Mouse (Mus musculus): ENCODE results near the gene Eif4ebp2.

Gene Eif4ebp2

DNA sequence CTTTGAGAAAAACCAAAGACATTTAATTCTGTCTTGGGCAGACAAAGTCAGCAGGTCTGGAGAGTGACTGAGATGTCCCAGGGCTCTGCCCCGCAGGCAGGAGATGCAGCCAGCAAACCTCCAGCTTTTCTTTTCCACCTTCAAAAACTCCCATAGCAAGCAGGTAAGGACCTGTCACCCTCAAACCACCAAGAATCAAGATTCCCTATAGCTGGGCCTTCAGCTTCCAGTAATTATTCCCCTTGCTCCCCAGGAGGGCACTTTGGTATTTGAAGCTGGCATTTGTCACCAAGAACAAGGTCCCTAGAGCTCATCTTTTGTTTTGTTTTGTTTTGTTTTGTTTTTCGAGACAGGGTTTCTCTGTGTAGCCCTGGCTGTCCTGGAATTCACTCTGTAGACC is 35.4 kb downstream of the Eif4ebp2 start:
- no peak for DNase-seq

DNA sequence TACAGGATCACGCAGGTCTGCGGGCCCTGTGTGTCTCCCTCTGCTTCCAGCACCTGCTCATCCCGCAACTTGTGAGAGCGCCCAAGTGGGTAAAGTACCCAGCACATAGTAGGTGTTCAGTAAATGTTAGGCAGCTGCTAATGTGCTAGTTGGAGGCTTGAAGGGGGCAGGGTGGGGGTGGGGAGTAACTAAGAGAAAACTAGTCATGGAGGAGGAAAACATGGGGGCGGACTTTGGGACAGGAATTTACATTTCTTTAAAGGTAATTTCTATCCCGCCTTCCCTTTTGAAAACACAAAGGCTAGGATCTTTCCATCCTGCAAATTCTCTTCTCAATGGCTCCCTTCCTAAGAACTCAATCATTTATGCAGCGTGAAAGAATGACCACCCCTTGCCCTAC is 35.9 kb downstream of the Eif4ebp2 start:
- DNase-seq: no peak

DNA sequence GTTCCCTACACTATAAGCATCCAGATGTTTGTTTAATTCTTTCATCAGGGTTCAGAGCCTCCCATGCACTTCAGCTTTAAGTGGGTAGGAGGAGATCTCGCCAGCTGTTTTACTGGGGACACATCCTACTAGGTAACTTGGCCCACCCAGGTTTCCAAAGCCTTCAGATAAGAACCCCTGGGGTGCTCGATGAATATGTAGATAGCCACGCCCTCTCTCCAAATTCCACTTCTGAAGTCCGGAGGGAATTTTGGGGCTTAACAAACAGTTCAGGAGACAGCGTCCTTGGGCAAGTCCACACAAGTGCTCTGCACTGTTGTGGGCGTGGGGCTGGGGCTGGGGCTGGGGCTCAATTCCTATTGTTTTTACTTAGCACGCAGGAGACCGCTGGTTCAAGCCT is 36.6 kb downstream of the Eif4ebp2 start:
- DNase-seq: no peak

DNA sequence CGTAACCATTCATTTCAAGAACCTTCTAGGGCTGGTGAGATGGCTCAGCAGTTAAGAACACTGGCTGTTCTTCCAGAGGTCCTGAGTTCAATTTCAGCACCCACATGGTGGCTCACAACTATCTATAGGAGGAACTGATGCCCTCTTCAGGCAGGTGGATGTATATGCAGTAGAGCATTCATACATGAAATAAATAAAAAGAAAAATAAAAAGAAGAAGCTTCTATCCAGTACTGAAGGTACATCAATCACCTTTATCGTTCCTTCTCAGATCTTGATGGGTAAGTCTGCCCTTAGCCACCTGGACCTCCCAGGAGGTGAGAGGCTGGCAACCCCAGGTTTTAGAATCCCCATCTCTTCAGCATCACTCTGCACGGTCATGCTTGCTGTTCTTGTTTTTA is 37.2 kb downstream of the Eif4ebp2 start:
- DNase-seq: no peak

DNA sequence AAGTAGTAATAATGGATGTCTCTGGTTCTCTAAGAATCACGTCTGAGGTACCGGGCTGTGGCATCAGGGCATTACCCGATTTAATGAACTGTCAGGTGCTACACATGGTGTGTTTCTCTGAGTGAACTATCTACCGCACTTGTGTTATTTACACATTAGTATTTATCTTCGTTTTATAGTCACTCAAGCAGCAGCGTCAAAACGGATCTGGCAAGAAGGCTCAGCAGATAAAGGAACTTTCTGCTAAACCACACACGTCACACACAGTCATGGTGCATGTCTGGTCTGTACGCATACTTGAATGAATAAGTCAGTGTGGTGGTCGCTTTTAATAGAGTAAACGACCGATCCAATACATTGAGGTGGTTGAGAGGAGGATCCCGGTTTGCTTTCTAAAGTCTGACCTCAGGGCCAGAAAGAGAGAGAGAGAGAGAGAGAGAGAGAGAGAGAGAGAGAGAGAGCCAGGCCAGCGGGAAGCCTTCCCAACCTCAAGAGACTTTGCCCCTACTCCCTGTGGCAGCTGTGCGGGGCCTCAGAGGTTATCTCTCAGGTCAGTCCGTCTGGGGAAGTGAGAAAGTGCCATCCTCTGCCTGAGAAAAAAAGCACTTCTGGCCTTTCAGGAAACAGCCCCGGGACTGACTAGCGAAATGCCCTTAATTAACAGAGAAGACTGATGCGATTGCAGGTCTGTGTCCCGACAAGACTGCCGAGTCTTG is 39.4 kb downstream of the Eif4ebp2 start:
- no peak for DNase-seq

DNA sequence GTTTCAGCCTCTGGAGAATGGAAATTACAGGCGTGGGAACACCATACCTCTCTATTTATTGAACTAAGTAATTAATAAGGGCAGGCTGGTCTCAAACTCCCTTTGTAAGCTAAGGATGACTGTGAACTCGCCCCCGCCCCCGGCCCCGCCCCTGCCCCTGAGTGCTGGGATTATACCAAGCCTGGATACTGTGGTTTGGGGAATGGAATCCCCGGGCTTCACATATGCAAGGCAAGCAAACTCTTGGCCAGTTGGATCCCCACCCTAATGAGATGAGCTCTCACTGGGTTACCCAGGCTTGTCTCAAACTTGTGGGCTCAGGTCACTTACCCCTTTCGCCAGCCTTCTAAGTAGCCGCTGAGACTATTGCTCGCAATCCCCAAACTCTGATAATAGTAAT is 42.3 kb downstream of the Eif4ebp2 start:
- DNase-seq: no peak

DNA sequence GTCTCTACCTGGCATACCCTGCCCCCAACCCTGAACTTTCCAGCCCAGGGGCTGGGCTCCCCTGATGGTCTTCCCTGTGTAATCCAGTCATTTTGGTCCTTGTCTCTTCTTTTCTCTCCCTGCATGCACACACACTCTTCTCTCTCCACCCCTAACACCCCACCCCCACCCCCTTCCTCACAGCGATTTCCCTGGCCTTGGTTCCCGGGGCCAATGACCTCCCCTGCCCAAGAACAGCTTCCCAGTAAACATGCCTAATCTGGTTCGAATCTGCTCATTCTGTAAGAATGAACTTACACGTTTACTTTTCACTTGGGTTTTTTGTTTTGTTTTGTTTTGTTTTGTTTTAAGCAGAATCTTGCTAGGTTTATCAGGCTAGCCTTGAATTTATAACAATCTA is 42.7 kb downstream of the Eif4ebp2 start:
- no peak for DNase-seq

DNA sequence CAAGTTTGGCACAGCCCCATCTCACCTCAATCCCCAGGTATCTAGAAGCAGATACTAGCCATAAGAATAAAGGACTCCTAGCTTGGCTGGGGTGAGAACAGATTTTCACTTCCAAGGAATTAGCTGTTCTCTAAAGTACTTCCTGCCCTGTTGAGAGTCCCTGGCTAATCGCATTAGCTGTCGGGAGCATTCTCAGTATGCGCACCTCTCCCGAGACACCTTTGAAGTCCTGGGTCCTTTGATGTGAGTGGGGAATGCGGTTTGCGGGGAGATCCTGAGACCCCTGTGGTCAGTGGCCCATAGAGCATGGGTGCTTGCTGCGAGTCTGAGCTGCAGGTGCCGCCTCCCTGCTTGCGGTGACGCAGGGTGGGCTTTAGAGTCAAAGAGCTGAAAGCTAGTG is 46.5 kb downstream of the Eif4ebp2 start:
- DNase-seq: no peak

DNA sequence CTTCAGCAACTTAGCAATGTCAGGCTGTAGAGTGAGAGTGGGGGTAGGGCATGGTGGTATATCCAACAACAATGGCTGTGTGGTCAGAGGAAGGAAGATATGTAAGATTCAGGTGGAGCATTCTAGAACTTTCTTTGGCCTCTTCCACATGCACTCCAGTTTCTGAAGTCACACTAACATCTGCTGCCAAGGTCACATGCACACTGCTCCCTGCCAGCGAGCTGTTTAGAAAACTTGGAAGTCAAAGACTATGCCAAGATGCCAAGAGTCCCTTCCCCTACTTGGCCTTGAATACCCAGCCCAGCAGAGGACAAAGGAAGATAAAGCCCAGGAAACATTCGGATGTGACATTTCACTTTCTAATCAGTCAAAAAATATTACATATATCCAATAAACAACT is 49.5 kb downstream of the Eif4ebp2 start:
- DNase-seq: no peak

DNA sequence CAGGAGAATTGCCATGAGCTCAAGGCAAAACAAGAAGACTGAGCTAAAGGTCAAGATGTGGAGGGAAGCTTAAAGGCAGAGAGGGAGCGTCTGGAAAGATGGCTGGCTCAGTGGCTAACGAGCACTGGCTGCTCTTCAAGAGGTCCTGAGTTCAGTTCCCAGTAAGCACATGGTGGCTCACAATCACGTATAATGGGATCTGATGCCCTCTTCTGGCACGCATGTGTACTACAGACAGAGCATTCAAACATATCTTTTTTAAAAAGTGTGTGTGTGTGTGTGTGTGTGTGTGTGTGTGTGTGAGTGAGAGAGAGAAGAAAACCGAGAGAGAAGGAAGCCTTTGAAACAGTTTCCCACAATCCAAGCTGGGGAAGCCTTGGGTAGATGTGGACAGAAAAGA is 50.0 kb downstream of the Eif4ebp2 start:
- no peak for DNase-seq

DNA sequence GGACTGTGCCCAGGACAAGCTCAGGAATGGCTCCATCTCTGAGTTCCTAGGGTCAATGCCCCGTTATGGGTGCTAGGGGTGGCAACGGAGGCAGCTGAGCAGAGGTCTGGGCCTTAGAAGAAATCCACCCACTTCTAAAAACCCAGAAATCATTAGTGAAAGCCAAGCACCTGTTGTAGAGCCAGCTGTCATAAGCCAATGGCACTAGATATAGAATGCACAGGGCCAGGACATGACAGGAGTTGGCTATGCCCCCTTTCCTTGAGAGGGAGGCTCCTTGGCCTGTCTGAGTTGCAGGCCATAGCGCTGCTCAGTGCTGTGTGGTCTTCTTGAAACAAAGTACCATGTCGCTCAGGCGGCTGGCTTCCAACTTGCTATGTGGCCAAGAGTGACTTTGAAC is 52.1 kb downstream of the Eif4ebp2 start:
- DNase-seq: no peak

DNA sequence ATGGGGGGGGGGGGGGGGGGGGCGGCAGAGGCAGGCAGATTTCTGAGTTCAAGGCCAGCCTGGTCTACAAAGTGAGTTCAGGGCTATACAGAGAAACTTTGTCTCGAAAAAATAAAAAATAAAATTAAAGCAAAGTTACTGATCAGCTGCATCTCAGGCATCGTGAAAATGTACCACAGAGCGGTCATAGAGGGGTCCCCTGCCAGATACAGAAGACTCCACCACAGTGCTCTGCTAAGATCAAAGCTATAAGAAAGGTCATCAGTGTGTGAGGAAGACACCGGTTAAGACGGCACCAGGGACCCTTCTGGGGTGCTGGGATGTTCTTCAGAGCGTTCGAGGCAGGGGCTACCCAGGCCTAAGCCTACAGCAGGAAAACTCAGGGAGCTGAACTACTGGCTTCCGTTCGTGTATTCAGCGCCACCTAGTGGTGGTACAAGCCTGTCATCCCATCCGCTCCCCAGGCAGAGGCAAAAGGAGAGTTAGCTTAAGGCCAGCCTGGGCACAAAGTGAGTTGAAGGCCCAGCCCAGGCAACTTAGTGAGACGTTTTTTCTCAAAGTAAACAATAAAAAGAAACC is 53.2 kb downstream of the Eif4ebp2 start:
- DNase-seq: peak; percentile 33

DNA sequence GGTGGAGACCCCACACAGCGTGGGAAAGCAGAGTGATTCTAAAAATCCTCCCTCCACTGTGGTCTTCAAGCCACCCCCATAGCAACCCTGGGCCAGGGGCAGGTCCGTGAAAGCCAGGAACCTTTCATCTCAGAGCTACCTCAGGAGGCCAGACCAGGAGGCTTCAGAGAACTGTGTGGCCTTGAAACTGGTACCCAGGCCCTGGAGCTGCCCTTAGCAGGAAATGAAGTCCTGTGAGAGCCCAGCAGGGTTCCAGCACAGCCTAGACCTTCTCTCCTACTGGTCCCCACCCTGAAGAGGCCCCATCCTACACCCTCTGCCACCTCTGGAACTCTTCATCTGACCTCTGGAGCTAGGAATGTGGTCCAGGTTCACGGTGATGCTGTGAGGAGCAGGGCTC is 54.3 kb downstream of the Eif4ebp2 start:
- DNase-seq: no peak

DNA sequence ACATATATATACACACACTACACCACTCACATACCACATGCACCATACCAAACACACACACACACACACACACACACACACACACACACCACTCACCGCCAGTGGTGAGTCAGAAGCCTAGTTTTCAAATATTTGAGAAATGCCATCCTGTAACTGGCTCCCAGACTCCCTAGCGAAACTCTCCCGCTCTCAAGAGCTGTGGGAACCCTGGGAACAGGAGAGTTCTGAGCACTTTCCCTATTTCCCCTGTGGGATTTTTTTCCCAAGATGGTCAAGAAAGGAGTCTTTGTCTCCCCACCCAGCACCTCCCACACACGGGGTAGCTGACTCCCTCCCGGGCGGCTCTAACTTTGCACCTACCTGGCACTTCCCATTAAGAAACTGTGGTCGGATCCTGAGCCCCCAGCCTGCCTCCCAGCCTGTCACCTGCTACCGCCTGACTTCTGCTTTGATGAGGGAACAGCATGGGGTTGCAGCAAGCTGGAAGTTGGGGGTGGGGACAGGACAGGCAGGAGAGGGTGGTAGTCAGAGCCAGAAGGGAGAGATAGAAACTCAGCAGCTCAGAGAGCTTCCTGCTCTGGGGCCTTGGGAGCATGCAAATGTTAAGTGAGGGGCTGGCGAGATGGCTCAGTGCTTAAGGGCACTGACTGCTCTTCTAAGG is 57.9 kb downstream of the Eif4ebp2 start:
- no peak for DNase-seq

DNA sequence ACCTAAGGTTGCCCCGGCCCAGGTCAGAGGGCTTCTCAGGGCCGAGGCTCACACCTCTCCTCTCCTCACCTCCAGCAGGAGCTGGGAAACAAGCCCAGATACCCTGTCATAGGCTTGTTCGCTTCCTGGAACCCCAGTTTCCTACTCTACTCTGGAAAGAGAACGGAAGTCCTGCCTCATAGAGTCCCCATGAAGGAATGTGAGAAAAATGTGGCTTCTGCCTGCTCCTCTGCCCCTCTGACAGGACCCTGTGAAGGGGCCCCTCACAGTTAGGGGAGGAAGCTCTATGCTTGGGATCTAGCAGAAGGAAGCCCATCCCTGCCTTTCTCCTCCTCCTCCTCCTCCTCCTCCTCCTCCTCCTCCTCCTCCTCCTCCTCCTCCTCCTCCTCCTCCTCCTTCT is 59.9 kb downstream of the Eif4ebp2 start:
- no peak for DNase-seq

DNA sequence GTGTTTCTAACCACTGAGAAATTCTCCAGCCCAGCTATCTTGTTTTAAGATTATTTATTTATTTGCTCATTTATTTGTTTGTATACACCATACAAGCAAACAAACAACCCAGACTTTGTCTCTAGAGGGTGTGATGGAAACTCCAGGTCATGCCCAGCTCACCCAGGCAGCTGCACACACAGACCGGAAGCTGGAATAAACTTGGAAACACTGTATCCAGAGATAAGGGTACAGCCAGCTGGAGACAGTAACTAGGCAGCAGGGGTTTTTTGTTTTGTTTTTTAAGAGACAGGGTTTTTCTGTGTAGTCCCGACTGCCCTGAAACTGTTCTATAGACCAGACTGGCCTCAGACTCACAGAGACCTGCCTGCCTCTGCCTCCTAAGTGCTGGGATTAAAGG is 62.3 kb downstream of the Eif4ebp2 start:
- DNase-seq: no peak

DNA sequence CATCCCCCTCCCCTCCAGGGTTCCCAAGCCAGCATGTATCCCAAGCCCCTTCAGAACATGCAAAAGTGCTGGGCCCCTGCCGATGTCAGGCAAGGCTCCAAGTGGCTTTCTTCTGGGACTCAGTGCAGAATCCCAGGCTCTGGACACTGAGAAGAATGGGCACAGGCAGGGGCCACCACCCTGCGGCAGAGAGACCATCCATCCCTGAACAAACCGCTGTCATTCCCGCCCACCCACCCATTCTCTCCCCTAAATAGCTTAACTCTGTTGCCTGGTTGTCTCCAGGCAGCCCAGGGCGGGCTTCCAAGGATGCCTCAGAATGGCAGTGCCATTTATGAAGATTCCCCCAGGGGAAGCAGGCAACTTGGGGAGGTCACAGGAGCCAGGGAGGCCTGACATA is 63.4 kb downstream of the Eif4ebp2 start:
- DNase-seq: no peak

DNA sequence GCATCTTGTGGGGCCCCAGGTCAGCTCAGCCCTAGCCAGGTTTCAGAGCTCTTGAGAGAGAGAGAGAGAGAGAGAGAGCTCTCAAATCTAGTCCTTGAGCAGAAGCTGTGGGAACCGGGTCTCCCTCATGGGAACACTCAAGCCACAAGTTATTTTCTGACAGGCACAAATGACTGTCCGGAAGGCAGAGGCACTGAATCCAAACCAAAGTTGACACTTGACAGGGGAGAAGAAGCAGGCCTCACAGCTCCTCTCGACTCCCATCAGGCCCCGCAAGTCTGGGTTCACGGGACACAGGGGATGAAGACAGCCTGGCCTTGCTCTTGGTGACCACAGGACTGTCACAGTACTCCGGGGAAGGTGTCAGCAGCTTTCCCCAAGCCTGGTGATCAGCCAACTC is 66.2 kb downstream of the Eif4ebp2 start:
- DNase-seq: no peak

DNA sequence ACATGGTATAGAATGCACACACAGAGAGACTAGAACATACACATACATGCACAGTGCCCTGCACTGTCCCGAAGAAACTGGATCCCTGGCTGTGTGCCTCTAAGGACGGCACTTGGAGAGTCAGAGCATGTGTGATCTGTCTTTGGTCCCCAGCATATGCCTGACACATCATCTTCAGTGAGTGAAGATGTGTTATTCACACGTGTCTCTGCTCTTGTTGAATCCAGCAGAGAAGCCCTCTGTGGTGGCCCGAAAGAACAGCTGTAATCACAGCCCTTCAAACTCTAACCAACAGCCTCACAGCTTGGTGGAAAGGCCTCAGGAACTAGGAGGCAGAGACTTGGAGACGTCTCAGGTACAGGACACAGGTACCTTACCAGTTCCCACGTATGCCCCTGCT is 67.3 kb downstream of the Eif4ebp2 start:
- DNase-seq: no peak

DNA sequence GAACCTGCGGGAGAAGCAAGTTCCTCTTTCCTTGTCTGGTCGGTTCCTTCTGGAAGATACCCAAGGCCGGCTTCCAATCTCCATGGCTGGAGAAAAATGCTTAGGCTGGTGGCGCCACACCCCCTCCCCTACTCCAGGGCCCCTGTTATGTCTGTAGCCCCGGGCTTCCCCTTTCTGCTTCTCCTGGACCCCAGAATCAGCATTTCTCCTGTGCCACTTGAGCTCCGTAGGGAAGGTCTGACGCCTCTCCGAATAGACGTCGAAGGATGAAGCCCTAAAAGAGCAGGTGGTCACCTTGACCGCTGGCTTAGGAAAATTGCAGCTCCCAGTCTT is 68.8 kb downstream of the Eif4ebp2 start:
- no peak for DNase-seq

DNA sequence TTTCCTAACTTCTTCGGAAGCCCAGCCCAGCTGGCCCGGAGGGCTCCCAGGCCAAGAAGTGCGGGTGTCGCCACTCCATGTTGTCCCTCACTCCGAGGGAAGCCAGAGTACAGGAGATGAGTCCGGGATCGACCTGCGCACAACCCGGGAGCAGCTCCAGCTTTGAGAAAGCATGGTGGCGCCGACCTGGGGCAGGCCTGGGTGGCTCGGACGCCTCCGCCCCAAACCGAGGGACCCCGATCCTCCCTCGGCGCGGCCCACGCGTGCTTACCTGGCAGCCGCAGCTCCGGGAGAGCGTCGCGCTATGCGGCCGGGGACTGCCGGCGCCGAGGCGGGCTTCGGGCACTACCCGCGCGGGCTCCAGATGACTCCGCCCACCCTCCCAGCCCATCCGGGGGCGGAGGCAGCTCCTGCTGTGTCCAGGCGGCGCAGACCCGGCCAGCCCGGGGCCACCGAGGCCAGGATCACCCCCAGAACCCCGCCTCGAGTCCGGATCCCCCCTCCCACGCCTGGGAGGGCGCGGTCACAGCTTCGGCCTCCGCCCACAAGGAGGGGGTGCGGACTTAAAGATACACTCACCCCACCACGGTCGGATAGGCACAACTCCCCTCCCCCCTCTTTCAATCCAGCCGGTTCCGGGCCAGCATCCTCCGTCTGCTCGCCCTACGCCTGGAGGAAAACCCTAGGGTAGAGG is 69.3 kb downstream of the Eif4ebp2 start, which contains the start of gene Pald1:
TSS of gene Pald1 (minus strand) at position 510 of the 694 bp plus-strand sequence.
- DNase-seq: peak; percentile 69

DNA sequence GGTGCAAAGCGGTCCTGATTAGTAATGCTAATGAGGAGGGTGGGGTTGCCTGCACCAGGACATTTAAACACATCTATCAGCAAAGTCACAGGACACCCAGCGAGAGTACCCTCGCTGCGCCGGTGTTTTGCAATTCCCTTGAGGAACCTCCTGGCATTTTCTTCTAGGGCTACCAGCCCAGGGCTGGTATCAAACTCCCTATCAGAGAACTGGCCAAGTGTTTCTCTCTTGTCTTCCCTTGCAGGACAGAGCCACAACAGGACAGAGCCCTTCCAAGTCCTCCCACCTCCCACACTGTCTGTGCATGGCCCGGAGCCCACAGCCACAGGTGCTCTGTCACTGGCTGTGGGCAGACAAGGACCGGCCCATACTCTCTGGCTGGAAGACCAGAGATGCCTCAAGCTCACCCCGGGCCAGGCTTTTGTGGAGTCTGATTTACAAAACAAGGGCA is 70.2 kb downstream of the Eif4ebp2 start:
- DNase-seq: peak; percentile 30

DNA sequence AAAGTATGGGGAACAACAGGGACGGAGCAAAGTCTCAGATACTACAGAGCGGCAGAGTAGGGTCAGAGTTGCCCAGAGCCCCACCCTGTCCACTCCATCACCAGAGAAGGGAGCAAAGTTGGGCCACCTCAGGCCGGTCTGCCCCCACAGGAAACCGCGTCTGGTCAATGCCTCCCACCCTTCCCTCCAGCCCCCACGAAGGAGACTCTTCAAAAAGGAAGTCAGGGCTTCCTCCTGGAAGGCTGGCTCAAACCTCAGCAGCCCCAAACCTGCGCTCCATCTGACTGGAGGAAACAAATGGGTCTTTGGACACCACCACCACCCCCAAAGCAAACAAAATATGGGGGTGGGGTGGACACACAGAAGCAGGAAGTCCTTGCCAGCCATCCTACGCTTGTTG is 70.6 kb downstream of the Eif4ebp2 start:
- DNase-seq: peak; percentile 13

DNA sequence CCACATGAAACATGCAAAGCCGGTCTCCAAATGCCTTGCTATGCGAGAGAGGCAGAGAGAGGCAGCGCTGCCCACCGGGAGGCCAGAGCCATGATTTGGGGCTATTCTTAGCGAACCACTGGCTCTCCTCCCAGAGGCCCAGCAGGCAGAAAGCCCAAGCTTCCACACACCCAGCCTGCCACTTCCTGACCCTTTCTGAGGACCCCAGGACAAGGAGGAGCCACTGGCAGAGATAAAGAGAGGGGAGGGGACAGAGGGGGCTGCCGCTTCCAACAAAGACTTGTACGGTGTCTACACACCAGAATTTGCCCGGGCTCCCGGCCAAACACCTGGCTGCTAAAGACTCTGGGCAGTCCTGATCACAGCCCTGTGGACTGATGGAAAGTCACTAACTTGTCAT is 72.3 kb downstream of the Eif4ebp2 start:
- DNase-seq: peak; percentile 14
